ENCODE assay signal across 7 mouse cellular contexts in genomic region chr5:137532808-137533116, GRCm38 (mm10). TPM values are rescaled to one million over a fixed set of nuclear protein-coding genes. Genes with fewer than 3 reads are reported as not detected.
DNase-seq lines count a peak whose midpoint lies in the region; ATAC-seq and TF ChIP-seq lines count a peak whose summit lies in the region.

No protein-coding gene starts in this region.

- peaks cover 28% of the 10 kb centered on the region for H3K36me3 ChIP-seq in lung, embryonic 14.5 days (ENCODE audit: insufficient read depth)
- peaks cover 25% of the 10 kb centered on the region for H3K36me3 ChIP-seq in limb, embryonic 12.5 days

- H3K9ac ChIP-seq in lung, embryonic 14.5 days = peak overlapping the region; percentile 82
- H3K9ac ChIP-seq in limb, embryonic 12.5 days (replicated peaks) = peak overlapping the region; percentile 90

- peak overlapping the region; percentile 92 for H3K27ac ChIP-seq in lung, embryonic 14.5 days (ENCODE audit: low read depth)
- H3K27ac ChIP-seq in limb, embryonic 12.5 days = peak overlapping the region; percentile 94
- peak overlapping the region; percentile 99 for H3K27ac ChIP-seq in olfactory bulb, adult 2 months (ENCODE audit: insufficient read depth, low read depth, low read length)

- no peaks in the 10 kb centered on the region for H3K9me3 ChIP-seq in lung, embryonic 14.5 days (ENCODE audit: low read depth, low read length)
- no peaks in the 10 kb centered on the region for H3K9me3 ChIP-seq in limb, embryonic 12.5 days

- H3K4me3 ChIP-seq in lung, embryonic 14.5 days (ENCODE audit: low read depth, low read length) = peak overlapping the region; percentile 83
- H3K4me3 ChIP-seq in limb, embryonic 12.5 days (replicated peaks) = peak overlapping the region; percentile 90
- H3K4me3 ChIP-seq in olfactory bulb, adult 2 months (ENCODE audit: insufficient read depth, low read depth, low read length) = peak overlapping the region; percentile 99

- TF ChIP-seq POLR2A in olfactory bulb, adult 2 months (IDR thresholded peaks at IDR 0.05; ENCODE audit: insufficient read depth, low read depth, low read length) = no peak

- TF ChIP-seq CTCF in lung, embryonic 14.5 days (IDR thresholded peaks at IDR 0.05; ENCODE audit: low read depth) = no peak
- no peak for TF ChIP-seq CTCF in olfactory bulb, adult 2 months (IDR thresholded peaks at IDR 0.05; ENCODE audit: insufficient read depth, low read depth, low read length)

- H3K4me2 ChIP-seq in lung, embryonic 14.5 days = peak overlapping the region; percentile 96
- peak overlapping the region; percentile 99 for H3K4me2 ChIP-seq in limb, embryonic 12.5 days

- under 1% methylated on average over 9 of the region's 12 CpGs for WGBS in lung, embryonic 14.5 days
- under 1% methylated on average over 10 of the region's 12 CpGs for WGBS in limb, embryonic 12.5 days
- 0% methylated on average over 12 of the region's 12 CpGs for WGBS in olfactory bulb, adult 2 months

- ATAC-seq in lung, embryonic 14.5 days (ENCODE audit: insufficient read depth) = peak; percentile 10
- ATAC-seq in erythroblast, adult 5-6 weeks (replicated peaks; ENCODE audit: low FRiP score, poor library complexity, severe bottlenecking) = peak; percentile 14
- no peak; the same call in 1 of the 2 replicates for ATAC-seq in limb, embryonic 12.5 days (ENCODE audit: insufficient number of reproducible peaks, insufficient read depth, low FRiP score, low TSS enrichment, low read depth)

- H3K27me3 ChIP-seq in lung, embryonic 14.5 days (ENCODE audit: insufficient read depth, low read length) = no peaks in the 10 kb centered on the region
- H3K27me3 ChIP-seq in limb, embryonic 12.5 days = no peaks in the 10 kb centered on the region

- peaks cover 5% of the 10 kb centered on the region; the same call in 1 of the 2 replicates for H3K4me1 ChIP-seq in lung, embryonic 14.5 days (ENCODE audit: insufficient read depth)
- peaks cover 21% of the 10 kb centered on the region for H3K4me1 ChIP-seq in limb, embryonic 12.5 days (replicated peaks)
- peaks cover 20% of the 10 kb centered on the region for H3K4me1 ChIP-seq in olfactory bulb, adult 2 months (ENCODE audit: control insufficient read depth, insufficient read depth, low read length)

- DNase-seq in lung, embryonic 14.5 days = no peak
- no peak for DNase-seq in lung, postnatal 10 days
- DNase-seq in cerebellum, postnatal 25 days = no peak
- no peak for DNase-seq in embryo, embryonic 11 days

RNA-seq across cellular contexts. Expression of gene Epo, which starts 0.3 kb away (rescaled TPM):
- 0.37 and 0.38 TPM in 2 replicates for polyA plus RNA-seq in lung, embryonic 14.5 days (2014; fragmentation: Nextera tagmentation; extraction: Ambion mirVana)
- not detected in 2 replicates for total RNA-seq in erythroblast, adult 5-6 weeks (2015; ENCODE audit: low replicate concordance)
- total RNA-seq in erythroblast, adult 5-6 weeks (2017; ENCODE audit: low replicate concordance) = not detected in 2 replicates
- polyA plus RNA-seq in limb, embryonic 12.5 days (2016; fragmentation: Nextera tagmentation; extraction: Ambion mirVana) = 0.71 TPM in 1 of 2 replicates, not detected in the other
- polyA plus RNA-seq in olfactory bulb, adult 2 months (2012; ENCODE audit: insufficient read depth, insufficient read length, low replicate concordance, missing spikeins) = not detected in 2 replicates

RNA-seq across cellular contexts. Expression of gene Gnb2, which starts 0.5 kb away (rescaled TPM):
- 411 and 440 TPM in 2 replicates for polyA plus RNA-seq in lung, embryonic 14.5 days (2014; fragmentation: Nextera tagmentation; extraction: Ambion mirVana)
- 77.0 and 113 TPM in 2 replicates for total RNA-seq in erythroblast, adult 5-6 weeks (2015; ENCODE audit: low replicate concordance)
- total RNA-seq in erythroblast, adult 5-6 weeks (2017; ENCODE audit: low replicate concordance) = 94.2 and 96.3 TPM in 2 replicates
- 337 and 349 TPM in 2 replicates for polyA plus RNA-seq in limb, embryonic 12.5 days (2016; fragmentation: Nextera tagmentation; extraction: Ambion mirVana)
- not detected in 2 replicates for polyA plus RNA-seq in olfactory bulb, adult 2 months (2012; ENCODE audit: insufficient read depth, insufficient read length, low replicate concordance, missing spikeins)

RNA-seq across cellular contexts. Expression of gene Gigyf1, which starts 14.4 kb away (rescaled TPM):
- 11.1 and 11.6 TPM in 2 replicates for polyA plus RNA-seq in lung, embryonic 14.5 days (2014; fragmentation: Nextera tagmentation; extraction: Ambion mirVana)
- 5.6 and 6.1 TPM in 2 replicates for total RNA-seq in erythroblast, adult 5-6 weeks (2015; ENCODE audit: low replicate concordance)
- 5.3 and 8.4 TPM in 2 replicates for total RNA-seq in erythroblast, adult 5-6 weeks (2017; ENCODE audit: low replicate concordance)
- 17.0 and 17.7 TPM in 2 replicates for polyA plus RNA-seq in limb, embryonic 12.5 days (2016; fragmentation: Nextera tagmentation; extraction: Ambion mirVana)
- not detected in 2 replicates for polyA plus RNA-seq in olfactory bulb, adult 2 months (2012; ENCODE audit: insufficient read depth, insufficient read length, low replicate concordance, missing spikeins)

RNA-seq across cellular contexts. Expression of gene Actl6b, which starts 20.6 kb away (rescaled TPM):
- polyA plus RNA-seq in lung, embryonic 14.5 days (2014; fragmentation: Nextera tagmentation; extraction: Ambion mirVana) = 0.26 TPM in 1 of 2 replicates, not detected in the other
- not detected in 2 replicates for total RNA-seq in erythroblast, adult 5-6 weeks (2015; ENCODE audit: low replicate concordance)
- total RNA-seq in erythroblast, adult 5-6 weeks (2017; ENCODE audit: low replicate concordance) = not detected in 2 replicates
- polyA plus RNA-seq in limb, embryonic 12.5 days (2016; fragmentation: Nextera tagmentation; extraction: Ambion mirVana) = 0.68 TPM in 1 of 2 replicates, not detected in the other
- polyA plus RNA-seq in olfactory bulb, adult 2 months (2012; ENCODE audit: insufficient read depth, insufficient read length, low replicate concordance, missing spikeins) = not detected in 2 replicates

RNA-seq across cellular contexts. Expression of gene Pop7, which starts 30.4 kb away (rescaled TPM):
- 54.3 and 58.4 TPM in 2 replicates for polyA plus RNA-seq in lung, embryonic 14.5 days (2014; fragmentation: Nextera tagmentation; extraction: Ambion mirVana)
- 9.0 TPM in 1 of 2 replicates, not detected in the other for total RNA-seq in erythroblast, adult 5-6 weeks (2015; ENCODE audit: low replicate concordance)
- 4.4 and 7.2 TPM in 2 replicates for total RNA-seq in erythroblast, adult 5-6 weeks (2017; ENCODE audit: low replicate concordance)
- polyA plus RNA-seq in limb, embryonic 12.5 days (2016; fragmentation: Nextera tagmentation; extraction: Ambion mirVana) = 48.0 and 52.7 TPM in 2 replicates
- not detected in 2 replicates for polyA plus RNA-seq in olfactory bulb, adult 2 months (2012; ENCODE audit: insufficient read depth, insufficient read length, low replicate concordance, missing spikeins)
